Mouse (Mus musculus) cerebellum, postnatal 25 days (tissue): ENCODE data around the gene Pard6b.
A peak's percentile ranks its signal among the peaks of the same experiment; 100 is the strongest.
"Not testable (repeated sequence)": the region's sequence is repeated elsewhere in the genome, so short reads cannot be mapped to it uniquely, and the experiment has no call there.

ENCODE experiments used
- DNase-seq, 2 experiments: peaks; one replicate each; pipeline ENCODE4 v3.0.0; 2021; ENCODE audit warnings: mixed read lengths in 2 of 2

Pard6b gene

DNA sequence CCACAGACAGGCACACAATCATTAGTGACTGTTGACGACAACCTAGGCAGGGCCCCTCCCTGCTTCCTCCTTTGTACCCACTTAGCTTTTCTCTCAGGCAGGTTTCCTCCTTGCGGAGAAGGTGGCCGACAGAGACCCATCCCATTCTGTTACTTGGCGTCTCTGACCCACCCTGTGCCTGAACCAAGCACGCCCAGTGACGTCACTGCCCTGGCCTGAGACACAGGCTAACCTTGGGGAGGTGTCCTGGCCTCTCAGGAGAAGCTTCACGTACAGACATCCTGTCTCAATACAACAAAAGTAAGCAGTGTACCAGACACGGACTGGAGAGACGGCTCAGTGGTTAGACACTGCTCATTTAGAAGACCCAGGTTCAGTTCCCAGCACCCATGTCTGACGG, 22.5 kb downstream of the Pard6b start:
- no peak for DNase-seq

- DNase-seq: no peak
Observed at GRCm38 (mm10) chr2:168104375-168105144, 23.8 kb downstream of the Pard6b start.

GRCm38 (mm10) chr2:168105271-168105670, 24.5 kb downstream of the Pard6b start:
- DNase-seq: no peak

- DNase-seq: peak; percentile 93 to 94
Observed at GRCm38 (mm10) chr2:168106701-168107178, 25.9 kb downstream of the Pard6b start.

GRCm38 (mm10) chr2:168107356-168107755, 26.6 kb downstream of the Pard6b start:
- DNase-seq: no peak

DNA sequence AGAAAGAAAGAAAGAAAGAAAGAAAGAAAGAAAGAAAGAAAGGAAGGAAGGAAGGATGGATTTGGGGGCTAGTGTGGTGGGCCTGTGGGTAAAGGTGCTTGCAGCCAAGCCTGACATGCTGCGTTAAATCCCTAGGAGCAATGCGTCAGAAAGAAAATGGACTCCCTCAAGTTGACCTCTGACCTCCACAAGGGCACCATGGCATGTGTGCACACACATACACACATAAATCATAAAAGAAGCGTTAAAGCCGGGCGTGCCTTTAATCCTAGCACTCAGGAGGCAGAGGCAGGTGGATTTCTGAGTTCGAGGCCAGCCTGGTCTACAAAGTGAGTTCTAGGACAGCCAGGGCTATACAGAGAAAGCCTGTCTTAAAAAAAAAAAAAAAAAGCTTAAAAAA, 27.1 kb downstream of the Pard6b start:
- not testable (repeated sequence) for DNase-seq

DNA sequence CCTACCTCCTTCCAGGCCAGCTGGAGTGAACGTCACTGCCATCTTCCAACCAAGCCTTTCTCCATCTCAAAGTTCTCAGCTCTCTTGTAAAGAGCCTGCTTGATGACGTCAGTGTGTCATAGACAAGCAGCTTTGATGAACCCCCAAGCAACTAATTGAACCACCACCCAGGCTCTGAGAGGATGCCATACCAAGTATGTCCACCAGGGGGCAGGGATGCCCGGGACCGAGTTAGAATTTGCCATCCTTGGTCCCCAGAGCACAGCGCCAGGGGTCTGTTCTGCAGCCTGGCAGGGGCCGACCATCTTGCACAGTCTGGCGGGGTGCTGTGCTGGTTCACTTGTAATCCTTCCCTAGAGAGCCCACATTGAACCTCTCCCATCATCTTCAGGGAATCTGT, 31.1 kb downstream of the Pard6b start:
- peak; percentile 75 to 83 for DNase-seq

- DNase-seq: no peak
Observed at GRCm38 (mm10) chr2:168113263-168113662, 32.5 kb downstream of the Pard6b start.

- no peak for DNase-seq
Observed at GRCm38 (mm10) chr2:168113692-168114091, 32.9 kb downstream of the Pard6b start.

- peak; percentile 23 to 52 for DNase-seq
Observed at GRCm38 (mm10) chr2:168114699-168115350, 34.0 kb downstream of the Pard6b start.

DNA sequence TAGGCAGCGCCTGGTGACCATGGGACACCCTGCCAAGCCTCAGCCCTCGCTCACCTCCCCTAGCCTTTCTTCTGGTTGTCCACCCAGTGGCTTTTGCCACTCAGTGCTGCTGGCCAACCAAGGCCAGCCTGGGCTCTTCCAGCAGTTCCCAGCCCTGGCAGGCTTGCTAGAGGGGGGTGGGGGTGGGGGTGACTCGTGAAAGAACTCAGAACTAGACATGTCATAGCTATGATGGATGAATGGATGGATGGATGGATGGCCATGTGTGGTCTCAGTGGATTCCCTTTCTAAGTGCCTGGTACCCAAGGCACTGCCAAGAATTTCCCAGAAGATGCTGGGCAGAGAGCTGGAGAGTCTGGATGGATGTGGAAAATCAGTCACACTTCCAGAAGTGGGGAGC, 35.0 kb downstream of the Pard6b start:
- DNase-seq: no peak

DNA sequence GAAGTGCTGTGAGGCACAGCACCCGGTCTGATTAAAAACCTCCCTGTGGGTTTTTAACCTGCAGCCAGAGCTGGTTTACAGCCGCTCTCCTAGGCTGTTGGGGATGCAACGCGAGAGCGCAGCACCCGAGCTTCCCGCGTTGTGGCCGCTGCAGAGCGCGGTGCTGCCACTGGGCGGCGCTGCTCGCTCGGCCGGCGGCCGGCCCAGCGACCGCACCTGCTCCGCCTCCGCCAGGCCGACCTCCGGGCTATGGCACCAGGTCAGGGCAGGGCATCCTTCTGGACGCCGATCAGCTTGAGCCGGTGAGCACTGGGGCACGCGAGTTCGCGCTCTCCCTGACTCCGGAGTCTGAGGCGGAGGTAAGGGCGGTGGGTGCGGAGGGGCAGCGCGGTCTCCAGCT, 36.3 kb downstream of the Pard6b start:
- peak; percentile 71 to 80 for DNase-seq

DNA sequence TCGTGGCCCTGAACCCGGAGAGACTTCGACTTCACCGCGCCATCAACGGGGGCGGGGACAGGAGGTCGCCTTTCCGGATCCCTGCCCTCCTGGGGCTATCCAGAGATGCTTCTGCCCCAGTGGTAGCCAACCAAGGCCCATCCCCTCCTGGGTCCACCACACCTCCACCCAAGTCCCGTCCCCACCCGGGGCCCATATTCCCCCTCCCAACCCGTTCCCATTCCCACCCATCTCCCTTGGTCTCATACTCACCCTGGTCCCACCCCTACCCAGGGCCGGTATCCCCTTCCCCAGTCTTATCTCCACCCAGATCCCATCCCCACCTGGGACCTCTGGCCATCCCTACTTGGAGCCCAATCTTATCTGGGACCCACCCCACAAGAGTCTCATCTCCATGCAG, 36.7 kb downstream of the Pard6b start:
- DNase-seq: no peak

GRCm38 (mm10) chr2:168117967-168118366, 37.2 kb downstream of the Pard6b start:
- DNase-seq: no peak

- DNase-seq: no peak
Observed at GRCm38 (mm10) chr2:168118456-168118855, 37.7 kb downstream of the Pard6b start.

DNA sequence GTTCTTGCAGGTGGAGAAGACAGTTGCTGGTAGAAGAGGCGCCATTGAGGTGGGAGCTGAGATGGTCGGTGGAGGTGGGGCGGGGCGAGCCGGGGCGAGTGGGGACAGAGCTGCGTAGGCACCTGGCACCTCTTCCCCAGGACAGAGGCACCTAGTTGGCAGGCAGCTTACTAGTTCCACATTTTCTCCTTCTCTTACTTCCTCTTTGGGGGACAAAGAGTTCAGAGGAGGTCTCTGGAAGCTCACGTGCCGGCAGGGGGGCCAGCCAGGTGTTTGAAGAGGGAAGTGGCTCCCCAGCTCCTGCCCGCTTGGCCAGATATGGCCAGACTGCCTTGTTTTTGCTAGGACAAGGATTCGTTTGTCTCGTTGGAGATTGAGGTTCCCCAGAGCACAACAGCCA, 38.3 kb downstream of the Pard6b start:
- no peak for DNase-seq

- DNase-seq: no peak
Observed at GRCm38 (mm10) chr2:168120906-168121305, 40.1 kb downstream of the Pard6b start.

- DNase-seq: no peak
Observed at GRCm38 (mm10) chr2:168123652-168124051, 42.8 kb downstream of the Pard6b start.

GRCm38 (mm10) chr2:168125288-168126089, 44.7 kb downstream of the Pard6b start:
- DNase-seq: no peak

DNA sequence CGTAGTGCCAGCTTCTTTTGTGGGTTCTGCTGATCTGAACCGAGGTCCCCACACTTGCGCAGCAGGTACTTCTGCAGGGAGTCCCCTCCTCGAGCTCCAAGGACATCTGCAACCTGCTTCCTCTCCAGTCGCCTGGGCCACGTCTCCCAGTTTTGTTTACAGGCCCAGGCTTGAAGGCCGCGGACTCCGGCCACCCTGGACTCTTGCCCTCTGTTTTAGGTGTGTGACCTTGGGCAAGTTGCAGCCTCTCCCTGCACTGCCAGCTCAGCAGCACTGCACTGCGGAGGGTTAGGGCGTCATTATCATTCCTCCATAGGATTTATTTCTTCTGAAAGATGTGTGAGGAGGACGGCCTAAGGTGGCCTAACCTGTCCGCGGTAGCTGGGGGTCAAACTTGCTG, 47.0 kb downstream of the Pard6b start:
- no peak for DNase-seq

DNA sequence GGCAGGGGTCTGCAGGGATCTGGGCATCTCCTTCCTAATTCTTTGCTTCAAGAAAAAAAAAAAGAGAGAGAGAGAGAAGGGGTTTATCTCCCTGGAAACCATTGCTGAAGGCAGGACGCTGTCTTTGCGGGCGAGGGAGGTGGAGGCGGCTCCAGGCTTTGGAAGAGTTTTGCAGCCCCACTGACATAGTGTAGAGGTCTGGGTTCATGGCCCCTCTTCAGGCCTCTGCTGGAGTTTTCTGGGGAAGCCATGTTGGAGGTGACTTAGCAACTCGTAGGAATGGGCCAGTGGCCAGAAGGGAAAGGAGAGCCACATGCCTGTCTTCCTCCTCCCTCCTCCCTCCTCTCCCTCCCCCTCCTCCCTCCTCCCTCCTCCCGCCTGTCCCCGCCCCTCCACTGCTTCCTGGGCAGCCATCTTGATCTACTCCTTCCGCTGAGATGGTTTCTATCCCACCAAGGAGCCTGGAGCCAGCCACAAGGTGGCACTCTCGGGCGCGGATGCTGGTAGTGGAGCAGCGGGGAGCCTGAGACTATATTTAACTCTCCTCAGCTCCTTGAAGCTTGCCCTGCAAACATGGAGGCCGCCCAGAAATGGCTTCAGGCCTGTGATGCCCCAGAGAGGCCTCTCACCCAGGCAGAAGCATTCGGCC, 47.5 kb downstream of the Pard6b start:
- peak; percentile 75 to 83 for DNase-seq

DNA sequence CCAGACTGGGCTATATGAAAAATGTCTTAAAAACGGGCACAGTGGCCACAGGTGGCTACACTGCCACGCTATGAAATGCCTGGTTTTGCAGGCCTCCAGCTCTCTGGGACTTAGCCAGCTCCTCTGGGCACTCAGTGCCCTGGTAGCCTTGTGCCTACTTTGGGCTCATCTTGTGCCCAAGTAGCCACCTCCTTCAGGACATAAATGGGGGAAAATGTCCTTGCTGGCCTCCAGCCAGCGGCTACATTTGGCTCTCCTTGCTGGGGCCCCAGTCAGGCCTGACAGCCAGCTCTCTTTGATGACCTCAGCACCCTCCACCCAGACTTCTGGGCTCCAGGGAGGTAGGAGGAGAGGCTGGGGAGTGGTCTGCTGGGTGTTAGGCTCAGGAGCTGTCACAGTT, 49.2 kb downstream of the Pard6b start:
- DNase-seq: no peak

- DNase-seq: no peak
Observed at GRCm38 (mm10) chr2:168137161-168137560, 56.4 kb downstream of the Pard6b start.
